Mouse (Mus musculus) CD8-positive naive resting alpha-beta T cell, adult 2 months (primary cell): ENCODE measurements around the gene Msh5.
A peak's percentile ranks its signal among the peaks of the same experiment; 100 is the strongest.
"Not testable (repeated sequence)": the region's sequence is repeated elsewhere in the genome, so short reads cannot be mapped to it uniquely, and the experiment has no call there.

Source experiments
- DNase-seq, 2 experiments: peaks; one replicate each; pipeline ENCODE4 v3.0.0; 2022; ENCODE audit warnings: low read depth in 2 of 2, low spot score in 2 of 2

Gene Msh5

GRCm38 (mm10) chr17:35023756-35024155 is 22.8 kb downstream of the Msh5 start:
- no peak for DNase-seq

DNA sequence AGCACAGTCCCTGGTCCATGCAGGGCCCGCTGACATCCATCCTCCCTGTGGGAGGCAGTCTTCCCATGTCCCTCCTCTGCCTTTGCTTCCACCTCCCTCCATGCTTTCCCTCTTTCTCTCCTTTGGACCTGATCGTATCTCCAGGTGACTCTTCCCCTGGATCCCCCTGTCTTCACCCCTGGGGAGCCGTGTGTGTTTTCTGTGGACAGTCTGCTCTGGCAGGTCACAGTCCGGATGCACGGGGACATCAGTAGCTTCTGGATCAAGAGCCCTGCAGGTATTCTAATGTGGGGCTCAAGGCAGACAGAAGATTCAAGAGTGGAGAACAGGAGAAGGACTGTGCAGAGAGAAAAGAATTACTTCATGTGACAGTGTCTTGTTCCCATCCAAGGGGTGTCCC is 23.3 kb downstream of the Msh5 start:
- no peak for DNase-seq

GRCm38 (mm10) chr17:35022541-35023060 is 23.9 kb downstream of the Msh5 start:
- no peak for DNase-seq

DNA sequence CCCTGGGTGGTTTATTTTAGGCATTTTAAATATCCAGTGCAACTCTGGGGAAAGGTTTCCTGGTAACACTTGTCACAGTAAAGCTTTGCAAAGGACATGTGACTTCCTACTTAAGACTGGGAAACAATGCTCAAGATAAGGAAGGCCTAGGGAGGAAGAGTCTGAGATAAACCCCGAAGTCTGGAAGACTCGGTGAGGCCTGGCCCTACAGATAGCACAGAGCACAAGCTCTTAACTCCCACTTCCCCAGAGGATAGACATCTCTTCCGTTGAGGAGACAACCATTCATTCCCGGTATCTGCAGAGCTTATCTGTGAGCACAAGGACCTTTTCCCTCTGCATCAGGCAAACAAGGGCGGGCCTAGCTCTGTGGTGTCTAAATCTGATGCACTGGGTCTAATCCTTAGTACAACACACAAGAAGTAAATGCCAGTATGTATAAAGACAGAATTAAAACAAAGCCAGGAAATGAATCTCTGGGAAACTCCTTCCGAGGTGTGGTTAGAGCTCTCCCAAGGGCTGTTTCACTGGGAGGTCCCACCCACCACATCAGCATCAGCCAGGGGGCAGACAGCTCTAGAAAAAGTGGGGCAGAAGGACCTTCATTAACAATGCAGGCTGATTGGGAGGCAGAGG is 24.6 kb downstream of the Msh5 start:
- DNase-seq: no peak

- DNase-seq: peak; percentile 87 to 92
Observed at GRCm38 (mm10) chr17:35021163-35021808, 25.3 kb downstream of the Msh5 start.

DNA sequence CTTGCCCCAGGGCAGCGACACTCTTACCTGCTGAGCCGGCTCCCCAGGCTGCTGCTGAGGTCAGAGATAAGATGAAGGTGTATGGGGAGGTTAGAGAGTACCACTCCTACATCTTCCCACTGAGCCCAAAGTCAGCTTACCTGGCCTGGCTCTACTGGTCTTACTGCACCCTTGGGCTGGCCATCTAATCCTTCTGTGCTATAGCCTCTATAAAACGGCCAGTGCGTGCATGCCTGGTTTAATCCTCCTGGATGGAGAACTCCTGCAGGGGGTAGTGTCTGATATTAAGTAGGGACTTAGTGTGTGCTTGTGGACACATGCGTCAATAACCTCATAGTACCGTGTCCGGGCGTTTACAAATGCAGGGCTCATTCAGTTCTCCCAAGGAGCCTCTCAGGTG is 26.0 kb downstream of the Msh5 start:
- DNase-seq: no peak

DNA sequence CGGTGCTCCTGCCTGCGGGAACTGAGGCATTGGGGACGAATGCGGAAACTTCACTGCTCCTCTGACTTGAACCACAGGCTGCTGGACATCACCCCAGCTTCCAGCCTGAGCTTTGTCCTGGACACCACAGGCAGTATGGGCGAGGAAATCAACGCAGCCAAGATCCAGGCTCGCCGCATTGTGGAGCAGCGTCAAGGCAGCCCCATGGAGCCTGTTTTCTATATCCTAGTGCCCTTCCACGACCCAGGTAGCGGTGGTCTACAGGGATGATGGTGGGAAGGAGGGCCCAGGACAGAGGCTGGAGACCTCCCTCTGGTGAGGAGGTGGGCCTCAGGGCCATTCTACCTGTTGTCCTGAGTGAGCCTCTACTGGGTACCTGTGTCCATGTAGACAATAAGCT is 26.7 kb downstream of the Msh5 start:
- DNase-seq: no peak

DNA sequence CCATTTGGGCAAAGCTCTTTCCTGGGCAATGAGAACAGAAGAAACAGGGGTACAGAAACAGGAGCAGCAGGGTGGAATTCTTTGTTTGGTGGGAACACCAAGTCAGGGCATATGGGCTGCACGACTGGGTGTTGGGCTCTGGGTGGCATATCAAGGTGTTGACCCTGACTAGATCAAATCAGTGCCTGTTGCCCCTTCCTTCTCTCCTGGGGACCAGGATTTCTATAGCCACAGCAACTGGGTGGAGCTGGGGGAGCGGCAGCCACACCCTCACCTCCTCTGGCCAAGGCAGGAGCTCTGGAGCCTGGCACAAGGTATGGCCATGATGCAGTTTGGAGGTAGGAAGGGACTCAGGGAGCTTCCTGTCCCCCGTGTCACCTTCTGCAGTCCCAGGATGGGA is 28.4 kb downstream of the Msh5 start:
- DNase-seq: no peak

DNA sequence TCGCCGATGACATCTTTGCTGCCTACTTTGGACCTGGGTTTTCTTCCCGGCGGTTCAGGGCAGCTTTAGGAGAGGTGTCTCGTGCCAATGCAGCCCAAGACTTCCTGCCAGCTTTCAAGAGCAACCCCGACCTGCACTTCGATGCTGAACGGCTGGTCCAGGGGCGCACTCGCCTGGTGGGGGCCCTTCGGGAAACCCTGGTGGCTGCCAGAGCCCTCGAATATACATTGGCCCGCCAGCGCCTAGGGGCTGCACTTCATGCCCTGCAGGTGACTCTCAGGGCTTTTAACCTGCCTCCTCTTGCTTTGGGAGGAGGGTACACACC is 28.9 kb downstream of the Msh5 start:
- DNase-seq: no peak

DNA sequence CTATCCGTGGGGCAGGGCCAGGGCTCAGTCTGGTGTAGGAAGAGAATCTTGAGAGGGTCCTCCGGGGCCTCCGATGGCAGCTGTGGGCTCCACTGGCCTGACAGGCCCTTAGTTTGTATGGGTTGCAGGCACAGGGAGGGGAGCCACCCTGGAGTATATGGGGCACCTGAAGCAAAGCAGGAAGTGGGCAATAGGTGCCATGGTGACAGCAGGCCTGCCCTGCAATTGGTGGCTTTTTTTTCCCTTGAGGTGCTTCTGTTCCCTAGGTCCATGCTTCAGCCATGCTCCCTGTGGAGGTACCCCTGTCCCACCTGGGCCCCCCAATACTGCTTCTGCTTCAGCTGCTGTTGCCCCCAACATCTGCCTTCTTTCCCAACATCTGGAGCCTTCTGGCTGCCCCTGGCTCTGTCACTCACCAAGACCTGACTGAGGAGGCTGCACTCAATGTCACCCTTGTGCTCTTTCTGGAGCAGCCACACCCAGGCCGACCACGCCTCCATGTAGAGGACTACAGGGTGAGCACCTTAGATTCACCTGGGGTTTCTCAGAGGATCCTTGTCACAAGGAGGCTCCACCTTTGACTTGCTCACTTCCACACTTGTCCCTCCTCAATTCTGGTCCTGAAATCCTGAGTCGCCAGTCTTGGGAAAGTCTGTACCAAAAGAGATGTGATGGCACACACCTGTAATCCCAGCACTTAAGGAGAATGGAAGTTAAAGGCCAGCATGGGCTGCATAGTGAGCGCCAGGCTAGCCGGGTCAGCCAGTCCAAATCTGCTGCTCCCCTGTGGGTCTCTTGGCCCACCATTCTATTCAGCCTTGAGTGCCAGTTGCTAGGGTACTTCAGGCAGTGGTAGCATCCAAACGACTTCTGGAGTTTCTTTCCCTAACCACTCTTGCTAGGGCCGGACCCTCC is 29.5 kb downstream of the Msh5 start:
- no peak for DNase-seq

- no peak for DNase-seq
Observed at GRCm38 (mm10) chr17:35016376-35016775, 30.2 kb downstream of the Msh5 start, which contains the start of gene Vwa7. Gene Vwa7, plus strand, starts transcription at chr17:35016579.

DNA sequence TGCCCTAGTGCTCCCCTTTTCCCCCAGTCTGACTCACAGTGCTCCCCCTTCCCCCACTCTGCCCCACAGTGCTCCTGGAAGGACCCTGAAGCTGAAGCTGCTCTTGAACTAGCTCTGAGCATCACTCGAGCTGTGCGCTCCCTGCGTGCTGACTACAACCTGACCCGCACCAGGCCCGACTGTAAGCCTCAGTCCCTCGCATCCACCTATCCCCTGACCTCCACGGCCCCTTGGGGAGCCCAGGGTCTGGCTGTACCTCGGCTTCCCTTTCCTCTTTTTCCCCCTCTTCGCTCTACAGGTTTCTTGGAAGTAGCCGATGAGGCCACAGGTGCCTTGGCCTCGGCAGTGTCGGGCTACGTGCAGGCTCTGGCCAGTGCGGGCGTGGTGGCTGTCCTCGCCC is 31.2 kb downstream of the Msh5 start:
- no peak for DNase-seq

- no peak for DNase-seq
Observed at GRCm38 (mm10) chr17:35013221-35013620, 33.3 kb downstream of the Msh5 start.

GRCm38 (mm10) chr17:35012430-35012829 is 34.1 kb downstream of the Msh5 start:
- DNase-seq: no peak

GRCm38 (mm10) chr17:35011440-35011839 is 35.1 kb downstream of the Msh5 start:
- DNase-seq: no peak

- no peak for DNase-seq
Observed at GRCm38 (mm10) chr17:35009586-35009985, 37.0 kb downstream of the Msh5 start.

DNA sequence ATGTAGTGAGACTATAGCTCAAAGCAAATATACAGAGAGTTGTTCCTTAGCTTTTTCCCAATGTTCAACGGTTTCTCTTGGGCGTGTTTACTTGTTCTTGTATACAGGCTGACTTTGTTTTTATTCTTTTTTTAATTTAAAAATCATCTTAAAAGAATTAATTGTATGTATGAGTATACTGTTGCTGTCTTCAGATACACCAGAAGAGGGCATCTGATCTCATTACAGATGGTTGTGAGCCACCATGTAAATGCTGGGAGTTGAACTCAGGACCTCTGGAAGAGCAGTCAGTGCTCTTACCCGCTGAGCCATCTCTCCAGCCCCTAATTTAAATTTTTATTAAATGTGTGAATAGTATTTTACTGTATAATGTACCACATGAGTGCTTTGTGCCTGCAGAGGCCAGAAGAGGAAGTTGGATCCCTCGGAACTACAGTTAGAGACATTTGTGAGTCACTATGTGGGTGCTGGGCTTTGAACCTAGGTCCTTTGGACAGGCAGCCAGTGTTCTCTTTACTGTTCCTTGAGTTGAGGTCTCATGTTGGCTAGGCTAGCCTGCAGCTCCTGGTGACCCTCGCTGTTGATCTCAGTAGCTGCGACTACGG is 39.1 kb downstream of the Msh5 start:
- DNase-seq: no peak

- DNase-seq: not testable (repeated sequence)
Observed at GRCm38 (mm10) chr17:35005902-35006301, 40.6 kb downstream of the Msh5 start.

- DNase-seq: no peak
Observed at GRCm38 (mm10) chr17:35005158-35005557, 41.4 kb downstream of the Msh5 start.

DNA sequence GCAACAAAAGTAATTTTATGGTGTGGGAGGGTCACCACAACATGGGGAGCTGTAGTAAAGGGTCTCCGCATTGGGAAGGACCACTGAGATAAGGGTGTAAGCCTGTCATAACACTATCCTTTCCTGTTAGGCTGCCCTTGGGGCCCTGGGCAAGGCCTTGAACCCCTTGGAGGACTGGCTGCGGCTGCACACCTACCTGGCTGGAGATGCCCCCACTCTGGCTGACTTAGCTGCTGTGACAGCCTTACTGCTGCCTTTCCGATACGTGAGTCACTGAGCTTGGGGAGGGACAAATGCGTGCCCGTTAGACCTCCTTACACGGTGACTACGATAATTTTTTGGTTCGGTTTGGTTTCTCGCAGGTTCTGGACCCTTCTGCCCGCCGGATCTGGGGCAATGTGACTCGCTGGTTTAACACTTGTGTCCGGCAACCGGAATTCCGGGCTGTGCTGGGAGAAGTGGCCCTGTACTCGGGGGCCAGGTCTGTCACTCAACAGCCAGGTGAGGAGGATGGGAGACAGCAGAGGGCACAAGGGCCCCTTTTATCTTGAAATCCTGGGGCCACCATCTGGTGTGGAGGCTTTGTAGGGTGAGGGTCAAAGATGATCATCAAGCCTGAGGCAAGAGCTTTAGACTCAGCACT is 42.3 kb downstream of the Msh5 start:
- DNase-seq: no peak
